Mouse (Mus musculus): ENCODE results near the gene Taok1. TPM values are rescaled to one million over a fixed set of nuclear protein-coding genes. Genes with fewer than 3 reads are reported as not detected.

Taok1 gene
- polyA plus RNA-seq, 1 experiment = 9.2 TPM

- H3K4me3 ChIP-seq = peak overlapping the region; percentile 78
- H3K36me3 ChIP-seq (ENCODE audit: control insufficient read depth, insufficient read depth) = no peaks in the 10 kb centered on the region
- TF ChIP-seq TCF3 (IDR thresholded peaks at IDR 0.05; ENCODE audit: insufficient read length, low read depth) = no peak
- no peak for TF ChIP-seq SRF (IDR thresholded peaks at IDR 0.05; ENCODE audit: control insufficient read depth, insufficient read length, low read depth)
- no peak for TF ChIP-seq MAX (IDR thresholded peaks at IDR 0.05; ENCODE audit: low read depth)
- peak; percentile 14 for TF ChIP-seq POLR2AphosphoS2 (IDR thresholded peaks at IDR 0.05; ENCODE audit: insufficient read length, low read depth)
- TF ChIP-seq MYOD1 (IDR thresholded peaks at IDR 0.05; ENCODE audit: control insufficient read depth in 1 of 3, insufficient read length in 2 of 3, low read depth in 2 of 3) = no peak
- no peak for TF ChIP-seq E2F4 (IDR thresholded peaks at IDR 0.05; ENCODE audit: insufficient read depth)
- TF ChIP-seq USF1 (IDR thresholded peaks at IDR 0.05; ENCODE audit: low read depth) = no peak
- TF ChIP-seq MYOG (IDR thresholded peaks at IDR 0.05; ENCODE audit: control insufficient read depth in 1 of 3, insufficient read depth in 1 of 3, insufficient read length in 2 of 3, low read depth in 2 of 3) = no peak
- peak overlapping the region; percentile 85 for H3K4me2 ChIP-seq (ENCODE audit: low read depth)
- peaks cover 51% of the 10 kb centered on the region for H3K79me2 ChIP-seq (ENCODE audit: control insufficient read depth, insufficient read depth)
- H3ac ChIP-seq (ENCODE audit: control insufficient read depth, insufficient read length) = peak overlapping the region; percentile 77
- H3K27me3 ChIP-seq (ENCODE audit: control insufficient read depth, insufficient read depth, insufficient read length) = no peaks in the 10 kb centered on the region
These were observed 629 bp downstream of the Taok1 start for GRCm38 (mm10) chr11:77606835-77607537.

DNA sequence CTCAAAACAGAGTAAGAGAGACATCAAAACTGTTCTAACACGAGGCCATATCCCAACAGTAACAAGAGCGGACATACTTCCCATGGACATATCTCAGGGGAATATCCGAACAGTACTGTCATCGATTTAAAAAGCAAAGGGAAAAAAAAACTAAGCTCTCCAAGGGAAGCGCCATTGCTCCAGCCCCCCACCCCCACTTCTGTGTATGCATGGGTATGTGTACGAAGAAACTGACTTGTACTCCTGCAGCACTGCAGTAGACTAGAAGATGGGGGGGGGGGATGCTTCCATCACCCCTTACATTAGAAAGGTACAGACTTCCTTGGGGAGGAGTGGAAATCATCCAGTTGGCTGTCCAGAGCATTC, 1.2 kb downstream of the Taok1 start:
- H3K36me3 ChIP-seq (ENCODE audit: control insufficient read depth, insufficient read depth) = no peaks in the 10 kb centered on the region
- H3K27me3 ChIP-seq (ENCODE audit: control insufficient read depth, insufficient read depth, insufficient read length) = no peaks in the 10 kb centered on the region
- peak overlapping the region; percentile 78 for H3K4me3 ChIP-seq
- H3K4me2 ChIP-seq (ENCODE audit: low read depth) = peak overlapping the region; percentile 85
- H3ac ChIP-seq (ENCODE audit: control insufficient read depth, insufficient read length) = peak overlapping the region; percentile 77
- H3K79me2 ChIP-seq (ENCODE audit: control insufficient read depth, insufficient read depth) = peaks cover 57% of the 10 kb centered on the region
- no peak for TF ChIP-seq E2F4 (IDR thresholded peaks at IDR 0.05; ENCODE audit: insufficient read depth)
- no peak for TF ChIP-seq REST (IDR thresholded peaks at IDR 0.05; ENCODE audit: insufficient read depth, insufficient read length)
- no peak for TF ChIP-seq POLR2A (IDR thresholded peaks at IDR 0.05; ENCODE audit: insufficient read length, low read depth)
- TF ChIP-seq USF1 (IDR thresholded peaks at IDR 0.05; ENCODE audit: low read depth) = no peak
- no peak for TF ChIP-seq MYOD1 (IDR thresholded peaks at IDR 0.05; ENCODE audit: control insufficient read depth in 1 of 3, insufficient read length in 2 of 3, low read depth in 2 of 3)
- TF ChIP-seq SRF (IDR thresholded peaks at IDR 0.05; ENCODE audit: control insufficient read depth, insufficient read length, low read depth) = no peak
- TF ChIP-seq TCF3 (IDR thresholded peaks at IDR 0.05; ENCODE audit: insufficient read length, low read depth) = no peak
- TF ChIP-seq TCF12 (IDR thresholded peaks at IDR 0.05; ENCODE audit: insufficient read depth, poor library complexity, severe bottlenecking) = no peak
- TF ChIP-seq CEBPB (IDR thresholded peaks at IDR 0.05; ENCODE audit: insufficient read depth, poor library complexity, severe bottlenecking) = no peak
- TF ChIP-seq POLR2AphosphoS2 (IDR thresholded peaks at IDR 0.05; ENCODE audit: insufficient read length, low read depth) = no peak
- TF ChIP-seq MAX (IDR thresholded peaks at IDR 0.05; ENCODE audit: low read depth) = no peak
- TF ChIP-seq MYOG (IDR thresholded peaks at IDR 0.05; ENCODE audit: control insufficient read depth in 1 of 3, insufficient read depth in 1 of 3, insufficient read length in 2 of 3, low read depth in 2 of 3) = no peak

- TF ChIP-seq MYOG (IDR thresholded peaks at IDR 0.05; ENCODE audit: control insufficient read depth in 1 of 3, insufficient read depth in 1 of 3, insufficient read length in 2 of 3, low read depth in 2 of 3) = no peak
- H3ac ChIP-seq (ENCODE audit: control insufficient read depth, insufficient read length) = no peak overlapping the region
- peaks cover 13% of the 10 kb centered on the region for H3K36me3 ChIP-seq (ENCODE audit: control insufficient read depth, insufficient read depth)
- no peak overlapping the region for H3K4me3 ChIP-seq
- peaks cover 100% of the 10 kb centered on the region for H3K79me2 ChIP-seq (ENCODE audit: control insufficient read depth, insufficient read depth)
- no peak overlapping the region for H3K4me2 ChIP-seq (ENCODE audit: low read depth)
- H3K27me3 ChIP-seq (ENCODE audit: control insufficient read depth, insufficient read depth, insufficient read length) = no peaks in the 10 kb centered on the region
These were observed 10.3 kb downstream of the Taok1 start for GRCm38 (mm10) chr11:77597266-77597665.

- peaks cover 100% of the 10 kb centered on the region for H3K79me2 ChIP-seq (ENCODE audit: control insufficient read depth, insufficient read depth)
- no peaks in the 10 kb centered on the region for H3K27me3 ChIP-seq (ENCODE audit: control insufficient read depth, insufficient read depth, insufficient read length)
- H3K36me3 ChIP-seq (ENCODE audit: control insufficient read depth, insufficient read depth) = peaks cover 20% of the 10 kb centered on the region
- no peak overlapping the region for H3K4me2 ChIP-seq (ENCODE audit: low read depth)
- TF ChIP-seq MYOD1 (IDR thresholded peaks at IDR 0.05; ENCODE audit: control insufficient read depth in 1 of 3, insufficient read length in 2 of 3, low read depth in 2 of 3) (no peak), TCF12 (IDR thresholded peaks at IDR 0.05; ENCODE audit: insufficient read depth, poor library complexity, severe bottlenecking) (no peak), SRF (IDR thresholded peaks at IDR 0.05; ENCODE audit: control insufficient read depth, insufficient read length, low read depth) (no peak), CEBPB (IDR thresholded peaks at IDR 0.05; ENCODE audit: insufficient read depth, poor library complexity, severe bottlenecking) (no peak), E2F4 (IDR thresholded peaks at IDR 0.05; ENCODE audit: insufficient read depth) (no peak), TCF3 (IDR thresholded peaks at IDR 0.05; ENCODE audit: insufficient read length, low read depth) (no peak), MYOG (IDR thresholded peaks at IDR 0.05; ENCODE audit: control insufficient read depth in 1 of 3, insufficient read depth in 1 of 3, insufficient read length in 2 of 3, low read depth in 2 of 3) (no peak), USF1 (IDR thresholded peaks at IDR 0.05; ENCODE audit: low read depth) (no peak), REST (IDR thresholded peaks at IDR 0.05; ENCODE audit: insufficient read depth, insufficient read length) (no peak), POLR2A (IDR thresholded peaks at IDR 0.05; ENCODE audit: insufficient read length, low read depth) (no peak), MAX (IDR thresholded peaks at IDR 0.05; ENCODE audit: low read depth) (no peak), POLR2AphosphoS2 (IDR thresholded peaks at IDR 0.05; ENCODE audit: insufficient read length, low read depth) (no peak)
- no peak overlapping the region for H3ac ChIP-seq (ENCODE audit: control insufficient read depth, insufficient read length)
- no peak overlapping the region for H3K4me3 ChIP-seq
These were observed 16.2 kb downstream of the Taok1 start for GRCm38 (mm10) chr11:77591388-77591787.

GRCm38 (mm10) chr11:77590801-77591200, 16.8 kb downstream of the Taok1 start:
- no peak for TF ChIP-seq REST (IDR thresholded peaks at IDR 0.05; ENCODE audit: insufficient read depth, insufficient read length)
- no peak for TF ChIP-seq POLR2AphosphoS2 (IDR thresholded peaks at IDR 0.05; ENCODE audit: insufficient read length, low read depth)
- no peak for TF ChIP-seq E2F4 (IDR thresholded peaks at IDR 0.05; ENCODE audit: insufficient read depth)
- no peak for TF ChIP-seq MYOD1 (IDR thresholded peaks at IDR 0.05; ENCODE audit: control insufficient read depth in 1 of 3, insufficient read length in 2 of 3, low read depth in 2 of 3)
- no peak for TF ChIP-seq USF1 (IDR thresholded peaks at IDR 0.05; ENCODE audit: low read depth)
- TF ChIP-seq SRF (IDR thresholded peaks at IDR 0.05; ENCODE audit: control insufficient read depth, insufficient read length, low read depth) = no peak
- no peak for TF ChIP-seq MAX (IDR thresholded peaks at IDR 0.05; ENCODE audit: low read depth)
- no peak for TF ChIP-seq CEBPB (IDR thresholded peaks at IDR 0.05; ENCODE audit: insufficient read depth, poor library complexity, severe bottlenecking)
- TF ChIP-seq POLR2A (IDR thresholded peaks at IDR 0.05; ENCODE audit: insufficient read length, low read depth) = no peak
- no peak for TF ChIP-seq TCF3 (IDR thresholded peaks at IDR 0.05; ENCODE audit: insufficient read length, low read depth)
- TF ChIP-seq MYOG (IDR thresholded peaks at IDR 0.05; ENCODE audit: control insufficient read depth in 1 of 3, insufficient read depth in 1 of 3, insufficient read length in 2 of 3, low read depth in 2 of 3) = no peak
- Histone ChIP-seq H3K4me3 (no peak overlapping the region), H3ac (ENCODE audit: control insufficient read depth, insufficient read length) (no peak overlapping the region), H3K79me2 (ENCODE audit: control insufficient read depth, insufficient read depth) (peaks cover 100% of the 10 kb centered on the region), H3K4me2 (ENCODE audit: low read depth) (no peak overlapping the region), H3K27me3 (ENCODE audit: control insufficient read depth, insufficient read depth, insufficient read length) (no peaks in the 10 kb centered on the region), H3K36me3 (ENCODE audit: control insufficient read depth, insufficient read depth) (peaks cover 16% of the 10 kb centered on the region)

All from myocyte (in vitro differentiated cells).